Mouse (Mus musculus) gastrocnemius, postnatal 36 days (tissue): ENCODE measurements at regions not wholly inside any gene's neighbourhood (a gene's known extent, or its start where the extent isn't known, plus 50 kb on each side); places are given as distances from the start of the nearest gene placed in this dataset.

Experiments used
- DNase-seq, 2 experiments: peaks; one replicate each; pipeline ENCODE4 v3.0.0; 2022
- intact Hi-C: fragments of 180-260 bp; cut with DNase I; formaldehyde crosslinking; loops from one replicate; pipeline ENCODE4 v1.15.1; 2025

GRCm38 (mm10) chr2:174848981-174849681, 88.7 kb downstream of the Edn3 start:
- intact Hi-C loops: no loop called here
- no peak for DNase-seq

GRCm38 (mm10) chr2:174850860-174851259, 90.4 kb downstream of the Edn3 start:
- no peak for DNase-seq
- intact Hi-C loops: no loop called here

- peak; percentile 43 to 49 for DNase-seq
- intact Hi-C loops: no loop called here
Measured at GRCm38 (mm10) chr2:174851525-174852330, 91.3 kb downstream of the Edn3 start.

DNA sequence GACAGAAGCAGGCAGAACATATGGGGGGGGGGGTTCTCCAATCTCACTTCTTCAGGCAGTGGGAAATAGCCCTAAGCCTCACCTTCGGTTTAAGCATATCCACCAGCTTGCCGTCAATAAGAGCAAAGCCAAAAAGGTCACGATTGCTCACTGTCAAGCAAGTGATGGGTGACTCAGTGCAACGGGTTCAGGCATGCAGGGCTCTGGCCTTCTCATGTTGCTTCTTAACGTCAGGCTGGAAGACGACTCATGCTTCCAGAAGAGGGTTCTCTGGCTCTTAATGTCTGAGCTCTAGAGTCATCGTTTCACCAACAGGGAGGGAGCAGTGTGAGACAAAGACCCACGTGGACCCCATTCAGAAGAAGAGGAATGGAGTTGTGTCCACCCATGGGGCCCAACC, 93.4 kb downstream of the Edn3 start:
- intact Hi-C loops: no loop called here
- no peak for DNase-seq

DNA sequence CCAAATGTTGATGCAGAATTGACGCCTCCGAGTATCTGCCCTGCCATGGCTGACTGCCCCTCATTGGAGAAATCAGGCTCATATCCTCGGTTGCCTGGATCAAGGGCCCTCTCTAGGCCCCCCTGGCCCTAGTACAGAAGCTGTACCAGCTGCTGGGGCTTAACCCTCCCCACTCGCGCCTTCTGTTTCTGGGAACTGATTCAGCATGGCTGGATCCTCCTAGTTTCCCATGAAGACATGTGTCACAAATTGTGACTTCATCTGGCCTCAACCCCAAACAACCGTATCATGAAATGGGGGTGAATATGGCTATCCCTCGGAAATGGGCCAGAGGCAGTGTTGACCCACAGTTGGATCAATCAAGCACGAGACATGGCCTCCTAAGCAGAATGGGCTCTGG, 95.1 kb downstream of the Edn3 start:
- intact Hi-C loops: no loop called here
- no peak for DNase-seq

- intact Hi-C loops: no loop called here
- no peak for DNase-seq
Measured at GRCm38 (mm10) chr2:174856135-174856534, 95.7 kb downstream of the Edn3 start.

DNA sequence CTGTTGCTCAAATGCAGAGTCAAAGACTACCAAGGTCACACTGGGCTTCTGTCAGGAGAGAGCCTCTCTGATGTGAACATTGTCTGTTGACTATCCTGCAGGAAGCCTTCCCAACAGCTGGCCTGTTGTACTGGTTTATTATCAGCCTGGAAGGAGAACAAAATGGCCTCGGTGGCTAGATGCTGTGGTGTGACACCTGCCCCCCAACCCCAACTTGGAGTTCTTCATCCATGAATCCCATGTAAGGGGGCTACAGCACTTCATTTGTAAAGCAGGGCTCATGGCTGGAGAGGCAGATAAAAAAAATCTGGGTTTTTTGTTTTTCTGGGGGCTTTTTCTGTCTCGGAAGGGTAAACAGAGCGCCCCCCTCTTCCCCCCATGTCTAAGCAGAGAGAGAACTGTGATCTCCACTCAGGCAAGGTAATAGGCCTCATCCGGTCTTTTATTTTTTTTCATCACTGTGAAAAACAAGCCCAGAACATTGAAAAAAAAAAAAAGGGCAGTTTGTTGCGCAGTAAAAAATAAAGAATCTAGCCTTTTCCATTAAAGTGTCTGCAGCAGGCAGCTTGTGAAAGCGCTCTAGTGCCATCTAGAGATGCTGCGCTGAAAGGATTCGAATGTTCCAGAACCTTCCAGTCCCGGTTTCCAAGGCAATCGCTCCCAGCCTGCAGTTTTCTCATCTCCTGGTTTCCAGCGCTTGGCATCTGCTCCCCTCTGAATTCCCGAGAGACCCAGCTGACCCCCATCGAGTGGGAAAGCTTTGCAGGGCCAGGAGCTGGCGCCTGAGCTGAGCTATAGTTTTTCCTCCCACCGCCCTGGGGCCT, 97.8 kb downstream of the Edn3 start:
- DNase-seq: peak; percentile 71 to 74
- intact Hi-C loops: loop anchor here (2.0 kb wide), 1 partner anchor 183 kb away; no protein-coding TSS in a partner anchor

- intact Hi-C loops: loop anchor here (2.0 kb wide), 1 partner anchor 184 kb away; no protein-coding TSS in a partner anchor
- no peak for DNase-seq
Measured at GRCm38 (mm10) chr2:174858835-174859215, 98.4 kb downstream of the Edn3 start.

GRCm38 (mm10) chr2:174859533-174859932, 99.1 kb downstream of the Edn3 start:
- no peak for DNase-seq
- intact Hi-C loops: loop anchor here (2.0 kb wide), 1 partner anchor 185 kb away; no protein-coding TSS in a partner anchor

GRCm38 (mm10) chr2:174864657-174865056, 104.2 kb downstream of the Edn3 start:
- no peak for DNase-seq
- intact Hi-C loops: no loop called here

DNA sequence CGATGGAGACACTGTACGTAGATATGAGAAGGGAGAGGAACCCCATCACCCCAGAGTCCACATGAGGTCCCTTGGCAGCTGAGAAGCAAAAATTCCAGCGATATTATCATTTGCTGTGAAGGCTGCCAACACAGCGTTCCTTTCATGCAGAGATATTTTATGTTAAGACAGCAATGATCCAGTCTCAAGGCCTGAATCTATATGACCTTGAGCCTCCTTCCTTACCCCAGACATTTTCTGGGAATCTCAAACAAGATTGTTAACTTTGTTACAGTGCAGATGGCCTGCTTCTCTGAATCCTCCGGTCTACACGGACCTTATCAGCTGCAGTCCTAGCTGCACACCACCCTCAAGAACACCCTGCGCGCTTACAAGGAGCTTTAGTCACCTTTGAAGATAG, 106.1 kb downstream of the Edn3 start:
- intact Hi-C loops: no loop called here
- DNase-seq: no peak

- no peak for DNase-seq
- intact Hi-C loops: no loop called here
Measured at GRCm38 (mm10) chr2:174867397-174867796, 107.0 kb downstream of the Edn3 start.

- DNase-seq: no peak
- intact Hi-C loops: no loop called here
Measured at GRCm38 (mm10) chr2:174868186-174868585, 107.8 kb downstream of the Edn3 start.

DNA sequence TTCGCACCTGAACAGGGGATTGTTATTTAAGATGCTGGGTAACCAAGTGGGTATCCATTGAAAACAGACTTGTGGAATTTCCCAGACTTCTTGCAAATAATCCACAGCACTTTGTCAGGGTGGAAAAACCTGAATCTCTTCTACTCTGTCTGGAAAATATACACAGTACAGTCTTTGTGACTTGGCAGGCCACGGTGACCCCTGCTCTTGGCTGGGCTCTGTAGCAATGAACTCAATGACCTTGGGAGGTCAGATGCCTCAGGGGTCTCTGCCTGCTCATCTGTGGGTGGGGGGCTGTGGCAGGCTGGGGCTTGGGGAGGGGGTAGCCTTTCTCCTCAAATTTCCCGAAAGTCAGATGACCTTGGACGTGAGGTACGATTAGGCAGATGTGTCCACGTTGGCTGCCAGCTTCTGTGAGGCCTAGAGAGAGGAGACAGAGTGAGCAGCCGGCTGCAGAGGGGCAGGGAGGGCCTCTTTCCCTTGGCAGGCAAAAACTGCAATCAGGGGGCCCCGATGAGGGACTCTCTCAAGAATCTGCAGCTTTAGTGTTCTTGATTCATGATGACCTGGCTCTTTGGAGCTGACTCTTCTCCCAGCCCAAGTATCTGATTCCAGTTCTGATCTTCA, 108.4 kb downstream of the Edn3 start:
- intact Hi-C loops: no loop called here
- peak in 1 of 2 experiments; percentile 22 for DNase-seq

DNA sequence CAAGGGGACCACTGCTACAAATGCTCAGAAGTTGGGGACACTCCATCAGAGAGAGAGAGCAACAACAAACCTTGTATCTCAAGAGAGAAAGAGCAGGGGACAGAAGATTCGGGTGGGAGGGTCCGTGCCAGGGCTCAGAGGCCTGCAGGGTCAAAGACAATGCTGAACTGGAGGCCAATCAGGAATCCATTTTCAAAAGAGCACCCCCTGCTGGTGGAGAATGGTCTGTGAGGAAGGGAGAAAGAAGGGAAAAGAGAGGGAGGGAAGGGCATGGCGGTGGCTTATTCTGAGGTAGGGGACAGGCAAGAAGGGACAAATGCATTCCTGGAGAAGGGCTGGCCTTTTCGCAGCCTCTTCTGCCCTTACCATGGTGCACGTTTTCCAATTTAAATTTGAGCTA, 109.9 kb downstream of the Edn3 start:
- DNase-seq: no peak
- intact Hi-C loops: no loop called here

- intact Hi-C loops: no loop called here
Measured at GRCm38 (mm10) chr2:174871225-174871624, 110.8 kb downstream of the Edn3 start.

GRCm38 (mm10) chr2:174871844-174872243, 111.4 kb downstream of the Edn3 start:
- no peak for DNase-seq
- intact Hi-C loops: no loop called here

More at GRCm38 (mm10) chr2:174871225-174871624, 110.8 kb downstream of the Edn3 start:
- no peak for DNase-seq

DNA sequence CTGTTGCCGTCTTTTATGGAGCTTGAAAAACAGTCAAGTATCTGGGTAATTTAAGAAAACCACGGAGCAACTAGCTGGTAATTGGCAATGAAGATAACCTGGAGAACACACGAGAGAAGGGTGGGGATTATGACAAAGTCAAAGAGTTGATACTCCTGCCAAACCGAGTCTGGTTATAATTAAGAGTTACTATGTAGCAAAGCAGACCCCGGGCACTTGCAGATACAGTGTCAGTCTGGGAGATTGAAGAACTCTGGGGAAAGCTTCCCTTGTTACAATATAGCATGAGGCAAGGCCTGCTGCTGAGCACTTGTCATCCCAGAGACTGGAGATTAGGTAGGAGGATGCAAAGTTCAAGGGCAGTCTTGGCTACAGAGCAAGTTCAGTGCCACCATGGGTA, 116.5 kb downstream of the Edn3 start:
- intact Hi-C loops: no loop called here
- DNase-seq: no peak

GRCm38 (mm10) chr2:174878979-174879378, 118.6 kb downstream of the Edn3 start:
- intact Hi-C loops: no loop called here
- no peak for DNase-seq

DNA sequence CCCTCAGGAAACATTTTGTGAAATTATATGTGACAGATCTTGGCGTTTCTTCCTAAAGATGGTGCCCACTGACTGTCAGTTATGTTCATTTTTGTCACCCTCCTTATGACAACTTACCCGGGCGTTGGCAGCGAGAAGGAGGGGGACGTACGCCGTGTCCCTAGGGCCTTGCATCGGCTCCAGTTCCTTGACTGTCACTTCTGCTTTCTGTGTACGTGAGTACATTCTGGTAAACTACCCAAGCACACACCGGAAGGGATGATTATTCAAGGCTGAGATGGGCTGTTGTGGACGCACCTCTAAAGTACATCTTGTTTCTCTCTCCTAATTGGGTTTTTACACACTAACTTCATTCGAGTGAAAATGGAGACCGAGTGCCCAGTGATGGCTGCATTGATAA, 120.2 kb downstream of the Edn3 start:
- intact Hi-C loops: no loop called here
- DNase-seq: no peak
